Mouse (Mus musculus) small intestine, adult 2 months (tissue): Measurements from ENCODE around the gene Fbxo42.
A peak's percentile ranks its signal among the peaks of the same experiment; 100 is the strongest.

Experiments
- CTCF ChIP-seq: fragments of 200-500 bp; IDR thresholded peaks from 2 replicates; pipeline ENCODE4 v1.5.1; 2012; ENCODE audit warnings: low read depth, mild to moderate bottlenecking, control low read depth, inconsistent platforms, low read length, moderate library complexity, mixed read lengths; ENCODE audit not compliant: insufficient replicate concordance, insufficient read length; ENCODE audit errors: extremely low read depth
- POLR2A ChIP-seq: fragments of 200-500 bp; IDR thresholded peaks from 2 replicates; pipeline ENCODE4 v1.6.1; 2012; ENCODE audit warnings: low read depth, mild to moderate bottlenecking, control low read depth, inconsistent platforms, low read length, moderate library complexity

DNA sequence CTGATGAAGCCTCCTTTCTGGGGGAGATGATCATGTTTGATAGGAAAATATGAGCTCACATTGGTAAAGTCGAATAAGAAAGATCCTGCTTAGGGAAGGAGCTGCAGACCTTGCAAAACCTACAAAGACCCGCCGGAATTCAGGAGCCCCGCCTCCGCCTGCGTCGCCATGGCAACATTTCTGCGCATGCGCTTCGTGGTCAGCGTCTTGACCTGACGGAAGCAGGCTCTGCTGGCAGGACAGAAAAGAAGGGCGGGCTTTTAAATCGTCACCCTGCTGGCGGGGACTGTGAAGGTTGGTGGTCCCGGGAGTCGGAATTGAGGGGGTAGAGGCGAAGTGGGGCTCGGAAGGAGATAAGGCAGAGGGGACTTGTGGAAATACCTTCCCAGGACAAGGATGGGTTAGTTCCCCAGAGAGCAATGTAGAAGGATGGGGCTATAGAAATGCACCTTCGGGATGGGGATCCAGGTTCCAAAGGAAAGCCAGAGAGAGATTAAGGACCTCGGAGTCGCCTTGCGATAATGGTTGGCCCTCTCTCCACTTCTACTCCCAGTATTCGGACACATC, 66.1 kb downstream of the Fbxo42 start, which contains the start of gene Rsg1:
- peak; percentile 5; the same call in 1 of the 2 replicates for TF ChIP-seq CTCF
- TF ChIP-seq POLR2A, result peak; percentile 45
